Mouse (Mus musculus): ENCODE measurements around the gene Cenpk.
"Not testable (repeated sequence)": the region's sequence is repeated elsewhere in the genome, so short reads cannot be mapped to it uniquely, and the experiment has no call there.

Gene Cenpk

DNA sequence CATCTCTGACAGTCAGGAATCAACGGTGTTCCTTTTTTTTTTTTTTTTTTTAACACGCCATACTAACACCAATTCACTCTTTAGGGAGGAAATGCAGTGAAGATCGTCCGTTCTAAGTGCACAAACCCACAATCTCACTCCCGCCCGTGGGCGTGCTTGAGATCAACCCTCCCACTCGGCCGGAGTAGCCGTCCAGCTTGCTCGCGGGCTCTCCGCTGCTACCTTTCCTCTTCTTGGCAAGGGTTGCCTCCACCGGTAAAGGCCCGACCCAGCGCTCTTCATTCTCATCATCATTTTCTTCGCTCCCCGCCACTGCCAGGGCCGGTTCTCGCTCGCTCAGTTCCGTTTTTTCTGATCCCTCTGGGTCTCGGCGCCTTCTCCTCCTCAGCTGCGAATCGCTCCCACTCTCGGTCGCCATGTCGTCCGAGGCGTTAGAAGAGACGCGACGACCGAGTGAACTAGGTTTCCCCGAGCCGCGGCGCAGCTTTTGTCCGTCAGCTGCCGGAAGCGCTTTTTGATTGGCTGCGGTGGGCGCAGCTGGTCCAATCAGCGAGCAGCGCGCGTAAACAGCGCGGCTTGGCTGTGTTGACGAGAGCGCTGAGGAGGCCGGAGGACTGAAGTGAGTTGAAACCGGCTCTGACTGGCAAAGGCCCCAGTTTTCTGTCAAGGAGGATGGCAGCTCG lies at the start of gene Cenpk, which contains the start of gene Ppwd1:
TSS of gene Cenpk (plus strand) at position 228 of the 683 bp plus-strand sequence.
TSS of gene Ppwd1 (minus strand) at position 460 of the 683 bp plus-strand sequence.
- peak; percentile 88 for DNase-seq (ENCODE audit: extremely low spot score, low read depth, low spot score)

DNA sequence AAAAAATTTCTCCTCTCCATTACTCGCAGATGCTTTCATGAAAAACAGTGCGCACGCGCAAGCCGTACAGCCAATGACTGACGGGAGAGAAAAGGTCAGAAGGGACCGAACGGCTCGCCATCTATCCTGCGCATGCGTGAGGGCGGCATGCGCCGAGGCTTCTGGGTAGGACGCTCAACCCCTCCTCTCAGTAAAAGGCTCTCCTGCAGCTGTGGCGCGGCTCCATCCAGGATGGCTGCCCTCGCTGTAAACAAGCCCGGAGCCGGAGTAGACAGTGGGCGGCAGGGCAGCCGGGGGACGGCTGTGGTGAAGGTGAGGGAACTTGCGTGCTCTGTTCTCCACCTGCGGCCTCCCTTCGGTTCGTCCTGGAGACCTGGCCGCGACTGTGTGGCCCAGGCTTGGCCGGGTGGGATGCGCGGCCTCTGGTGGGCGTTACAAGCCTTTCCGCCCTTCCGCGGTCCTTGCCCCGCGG lies 49.7 kb upstream of the Cenpk start, which contains the start of gene Trim23:
TSS of gene Trim23 (plus strand) at position 148 of the 472 bp plus-strand sequence.
- peak; percentile 99 for DNase-seq (ENCODE audit: extremely low spot score, low read depth, low spot score)

DNA sequence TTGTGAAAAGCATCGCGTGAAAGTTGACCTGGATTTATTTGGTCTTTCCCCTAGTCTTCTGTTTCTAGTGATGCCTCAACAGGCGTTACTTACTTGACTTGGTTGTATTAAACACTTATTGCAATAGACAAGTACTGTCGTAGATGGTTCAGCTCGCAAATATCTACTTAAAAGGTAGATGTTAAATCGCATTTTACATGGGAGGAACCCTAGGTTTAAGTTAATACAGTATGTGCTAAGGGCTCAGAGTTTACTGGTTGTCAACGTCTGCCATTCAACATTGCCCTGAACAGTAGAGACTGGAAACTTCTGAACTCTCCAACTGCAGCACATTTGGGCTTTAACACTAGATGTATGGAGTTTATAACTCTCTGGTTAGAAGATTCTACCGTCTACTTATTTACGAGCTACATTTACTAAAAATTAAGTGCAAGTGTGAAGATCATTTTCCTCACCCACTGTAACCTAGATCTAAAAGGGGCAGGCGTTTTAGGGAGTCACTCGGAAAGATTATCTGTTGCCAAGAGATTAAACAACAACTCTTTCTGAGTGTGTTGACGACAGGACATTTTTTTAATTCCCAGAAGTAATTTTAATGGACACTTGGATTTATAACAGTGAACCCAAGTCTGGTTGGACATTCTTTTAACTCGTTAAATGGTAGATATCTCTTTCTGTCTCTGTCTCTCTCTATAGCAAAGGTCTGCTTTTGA lies 49.1 kb upstream of the Cenpk start:
- DNase-seq (ENCODE audit: extremely low spot score, low read depth, low spot score): peak; percentile 3

DNA sequence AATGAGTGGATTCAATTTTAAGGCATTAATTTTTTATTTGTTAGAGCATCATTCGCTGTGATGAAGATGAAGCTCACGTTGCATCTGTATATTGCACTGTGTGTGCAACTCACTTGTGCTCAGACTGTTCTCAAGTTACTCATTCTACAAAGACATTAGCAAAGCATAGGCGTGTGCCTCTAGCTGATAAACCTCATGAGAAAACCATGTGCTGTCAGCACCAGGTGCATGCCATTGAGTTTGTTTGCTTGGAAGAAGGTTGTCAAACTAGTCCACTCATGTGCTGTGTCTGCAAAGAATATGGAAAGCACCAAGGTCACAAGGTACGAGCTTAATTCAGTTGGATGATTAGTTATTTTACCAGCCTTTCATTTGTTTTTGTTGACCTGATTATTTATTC lies 41.1 kb upstream of the Cenpk start:
- no peak for DNase-seq (ENCODE audit: extremely low spot score, low read depth, low spot score)

DNA sequence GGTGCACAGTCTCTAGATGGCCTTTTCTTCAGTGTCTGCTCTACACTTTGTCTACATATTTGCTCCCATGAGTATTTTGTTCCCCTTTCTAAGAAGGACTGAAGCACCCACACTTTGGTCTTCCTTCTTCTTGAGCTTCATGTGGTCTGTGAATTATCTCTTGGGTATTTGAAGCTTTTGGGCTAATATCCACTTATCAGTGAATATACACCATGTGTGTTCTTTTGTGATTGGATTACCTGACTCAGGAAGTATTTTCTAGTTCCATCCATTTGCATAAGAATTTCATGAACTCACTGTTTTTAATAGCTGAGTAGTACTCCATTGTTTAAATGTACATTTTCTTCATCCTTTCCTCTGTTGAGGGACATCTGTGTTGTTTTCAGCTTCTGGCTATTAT lies 32.5 kb upstream of the Cenpk start:
- DNase-seq (ENCODE audit: extremely low spot score, low read depth, low spot score): not testable (repeated sequence)

DNA sequence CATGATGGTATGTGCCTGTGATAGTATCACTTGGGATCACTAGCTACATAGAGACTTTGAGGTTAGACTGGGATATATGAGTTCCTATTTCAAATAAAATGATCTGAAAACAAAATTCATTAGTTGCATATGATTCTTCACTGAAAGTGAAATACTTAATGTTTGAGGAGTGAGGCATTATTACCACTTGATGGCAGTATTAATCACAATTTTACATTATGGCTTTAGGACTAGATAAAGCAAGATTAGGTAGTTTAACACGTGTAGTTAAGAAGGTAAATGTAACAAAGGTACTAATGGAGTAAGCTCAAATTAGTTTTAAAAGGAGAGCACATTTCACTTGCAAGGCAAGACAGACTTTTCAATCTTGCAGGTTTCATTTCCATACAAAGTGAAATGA lies 24.1 kb upstream of the Cenpk start:
- DNase-seq (ENCODE audit: extremely low spot score, low read depth, low spot score): no peak

DNA sequence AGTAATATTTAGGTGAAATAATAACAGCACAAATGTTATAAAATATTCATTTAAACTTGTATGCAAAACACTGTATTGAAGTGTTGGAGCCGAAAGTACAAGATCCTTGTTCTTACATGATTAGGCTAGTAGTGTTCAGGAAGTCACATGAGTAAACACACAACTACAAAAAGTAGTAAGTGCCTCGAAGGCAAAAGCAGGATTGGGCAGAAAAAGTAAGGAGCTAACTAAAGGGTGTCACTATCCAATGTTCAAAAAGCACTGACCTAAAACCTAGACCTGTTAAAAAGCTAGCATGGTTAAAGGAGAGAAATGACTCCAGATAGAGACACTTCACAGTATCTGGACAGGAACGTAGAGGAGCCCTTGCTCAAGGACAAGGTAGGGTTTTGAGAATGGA lies 933 bp upstream of the Cenpk start:
- no peak for DNase-seq (ENCODE audit: extremely low spot score, low read depth, low spot score)

DNA sequence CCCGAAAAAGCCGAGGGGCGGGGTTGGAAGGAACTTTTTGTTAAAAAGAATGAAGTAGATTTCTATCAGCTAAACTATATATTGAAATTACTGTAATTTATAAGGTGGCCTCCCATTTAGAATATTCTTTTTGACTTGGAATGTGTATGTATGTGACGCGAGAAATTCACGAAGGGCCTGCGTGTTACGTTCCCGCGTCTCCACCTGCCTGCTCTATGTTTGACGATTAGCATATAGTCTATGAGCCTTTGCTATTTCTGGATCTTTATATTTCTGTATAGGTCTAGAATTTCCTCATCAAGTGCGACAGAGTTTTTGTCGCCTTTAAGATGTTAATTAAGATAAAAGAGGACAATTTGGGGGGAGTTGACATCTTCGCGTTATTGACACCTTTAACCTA lies 770 bp downstream of the Cenpk start:
- no peak for DNase-seq (ENCODE audit: extremely low spot score, low read depth, low spot score)

DNA sequence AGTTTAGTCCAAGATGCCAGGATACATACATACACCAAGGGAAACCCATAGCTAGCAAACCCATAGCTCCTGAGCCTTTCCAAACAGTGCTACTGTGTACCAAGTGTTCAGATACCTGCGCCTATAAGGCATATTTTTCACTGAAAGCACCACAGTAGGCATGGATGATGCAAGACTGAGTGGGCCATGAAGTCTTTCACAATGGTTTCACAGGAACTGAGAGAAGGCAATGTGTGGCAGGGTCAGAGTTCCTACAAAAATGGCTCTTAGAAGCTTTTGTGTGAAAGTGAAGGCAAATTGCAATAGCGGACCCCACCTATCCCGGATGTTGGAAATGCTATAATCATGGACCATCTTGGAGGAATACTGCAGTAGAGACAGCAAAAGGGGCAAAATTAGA lies 30.6 kb downstream of the Cenpk start:
- no peak for DNase-seq (ENCODE audit: extremely low spot score, low read depth, low spot score)

DNA sequence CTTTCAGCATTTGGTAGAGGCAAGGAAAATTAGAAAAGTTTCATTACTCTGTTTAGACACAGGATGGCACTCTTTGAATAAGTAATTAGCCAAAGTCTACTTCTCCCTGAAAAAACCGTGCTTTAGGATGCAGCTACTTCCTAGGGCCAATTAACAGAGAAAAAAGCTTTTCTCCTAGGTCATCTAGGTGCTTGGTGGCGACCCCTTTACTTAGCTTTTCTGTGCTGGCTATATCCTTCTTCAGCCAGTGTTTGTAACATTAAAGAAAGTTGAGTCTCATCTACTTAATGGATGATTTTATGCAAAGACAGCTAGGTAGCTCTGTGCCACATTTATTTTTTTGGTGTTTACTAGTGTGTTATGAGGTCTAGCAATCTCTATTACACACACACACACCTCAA lies 56.6 kb downstream of the Cenpk start:
- DNase-seq (ENCODE audit: extremely low spot score, low read depth, low spot score): peak; percentile 20

DNA sequence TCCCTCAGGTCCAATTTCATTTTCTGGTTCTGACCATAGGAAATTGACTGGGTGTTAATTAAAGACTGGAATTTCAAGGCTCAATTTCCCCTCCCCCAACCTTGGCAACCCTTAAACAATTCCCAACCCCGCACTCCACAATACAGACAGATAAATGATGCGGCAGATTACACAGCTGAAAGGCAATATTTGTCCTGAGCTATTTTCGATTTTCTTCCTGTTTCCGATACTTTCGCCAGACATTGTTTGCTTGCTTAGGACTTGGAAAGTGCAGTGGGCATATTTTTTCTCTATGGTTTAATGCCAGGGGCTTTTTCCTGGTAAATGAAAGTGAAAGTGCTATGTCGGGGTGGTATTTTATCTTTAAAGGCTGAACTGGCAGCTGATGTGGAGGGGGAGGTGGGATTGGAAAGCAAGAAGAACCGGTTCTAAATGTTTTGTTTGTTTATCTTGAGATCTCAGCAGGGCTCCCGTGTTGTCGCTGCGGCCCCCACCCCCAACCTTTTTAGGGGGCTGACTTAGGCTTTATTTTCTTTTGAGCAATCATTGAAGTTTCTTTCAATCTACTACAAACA lies 57.4 kb downstream of the Cenpk start:
- DNase-seq (ENCODE audit: extremely low spot score, low read depth, low spot score): no peak

DNA sequence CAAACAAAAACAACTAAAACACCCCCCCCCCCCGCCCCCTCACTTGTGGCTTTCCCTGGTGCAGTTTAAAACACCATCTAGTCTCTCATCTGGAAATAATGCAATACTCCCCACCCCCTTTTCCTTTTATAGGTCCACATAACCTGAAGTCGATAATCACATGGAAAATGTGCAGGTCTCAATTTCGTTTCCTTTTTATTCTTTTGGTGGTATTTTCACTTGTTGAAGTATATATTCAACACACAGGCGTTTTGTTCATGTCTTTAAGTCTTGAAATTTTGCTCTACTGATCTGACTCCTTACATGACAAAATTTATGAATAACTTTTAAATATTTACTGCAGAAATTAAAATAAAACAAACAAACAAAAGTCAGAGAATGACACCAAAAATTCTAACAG lies 57.9 kb downstream of the Cenpk start:
- peak; percentile 16 for DNase-seq (ENCODE audit: extremely low spot score, low read depth, low spot score)

DNA sequence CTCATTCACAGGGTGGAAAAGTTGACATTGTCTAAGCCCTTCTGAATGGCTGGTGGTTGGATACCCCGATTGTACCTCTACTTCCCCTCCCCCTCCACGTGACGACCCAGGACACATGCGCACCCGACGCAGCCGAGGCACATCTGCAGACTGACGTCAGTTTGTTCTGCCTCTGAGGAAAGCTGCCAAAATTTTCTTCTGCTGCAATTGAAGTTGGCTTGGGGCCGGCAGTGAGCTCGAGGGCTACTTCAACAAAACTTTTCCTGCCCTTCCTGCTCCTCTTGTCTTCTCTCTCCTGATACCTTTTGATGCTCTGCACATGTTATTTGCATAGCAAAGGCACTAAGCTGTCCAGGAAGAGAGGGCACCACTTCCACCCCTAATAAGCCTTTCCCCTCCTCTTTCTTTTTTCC lies 58.5 kb downstream of the Cenpk start:
- DNase-seq (ENCODE audit: extremely low spot score, low read depth, low spot score): peak; percentile 77

DNA sequence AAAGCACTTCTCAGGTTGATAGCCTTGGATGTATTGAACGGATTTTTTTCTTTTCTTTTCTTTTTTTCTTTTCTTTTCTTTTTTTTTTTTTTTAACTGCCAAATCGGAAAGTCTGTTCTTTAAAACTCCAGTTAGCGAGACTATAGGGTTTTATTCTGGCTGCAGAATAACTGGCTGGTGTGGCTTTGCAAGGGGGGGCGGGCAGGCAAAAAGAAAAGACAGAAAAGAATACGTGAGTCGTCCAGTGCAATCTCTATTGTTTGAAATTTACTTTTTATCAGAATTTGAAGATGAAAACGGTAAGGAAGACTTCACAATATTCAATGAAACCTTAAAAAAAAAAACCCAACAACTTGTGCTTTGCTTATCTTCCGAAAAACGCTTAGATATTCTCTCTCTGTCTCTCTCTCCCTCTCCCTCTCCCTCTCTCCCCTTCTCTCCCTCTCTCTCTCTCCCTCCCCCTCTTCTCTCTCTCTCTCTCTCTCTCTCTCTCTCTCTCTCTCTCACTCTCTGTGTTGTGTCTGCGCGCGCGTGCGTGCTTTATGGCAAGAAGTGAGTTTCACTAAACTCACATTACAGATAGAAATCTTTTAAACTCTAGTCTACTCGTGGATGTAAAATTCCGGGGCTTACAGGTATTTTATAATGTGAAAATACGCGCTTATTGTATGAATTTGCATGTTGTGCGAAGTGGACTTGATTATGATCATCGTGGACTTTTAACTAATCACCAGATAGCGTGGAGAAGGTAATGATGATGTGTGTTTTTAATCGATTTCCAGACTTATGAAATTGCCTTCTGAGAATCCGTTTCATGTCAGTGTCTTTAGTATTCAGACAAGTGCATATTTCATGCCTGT lies 59.2 kb downstream of the Cenpk start, which contains the start of gene Adamts6:
TSS of gene Adamts6 (plus strand) at position 470 of the 860 bp plus-strand sequence.
- peak; percentile 14 for DNase-seq (ENCODE audit: extremely low spot score, low read depth, low spot score)

DNA sequence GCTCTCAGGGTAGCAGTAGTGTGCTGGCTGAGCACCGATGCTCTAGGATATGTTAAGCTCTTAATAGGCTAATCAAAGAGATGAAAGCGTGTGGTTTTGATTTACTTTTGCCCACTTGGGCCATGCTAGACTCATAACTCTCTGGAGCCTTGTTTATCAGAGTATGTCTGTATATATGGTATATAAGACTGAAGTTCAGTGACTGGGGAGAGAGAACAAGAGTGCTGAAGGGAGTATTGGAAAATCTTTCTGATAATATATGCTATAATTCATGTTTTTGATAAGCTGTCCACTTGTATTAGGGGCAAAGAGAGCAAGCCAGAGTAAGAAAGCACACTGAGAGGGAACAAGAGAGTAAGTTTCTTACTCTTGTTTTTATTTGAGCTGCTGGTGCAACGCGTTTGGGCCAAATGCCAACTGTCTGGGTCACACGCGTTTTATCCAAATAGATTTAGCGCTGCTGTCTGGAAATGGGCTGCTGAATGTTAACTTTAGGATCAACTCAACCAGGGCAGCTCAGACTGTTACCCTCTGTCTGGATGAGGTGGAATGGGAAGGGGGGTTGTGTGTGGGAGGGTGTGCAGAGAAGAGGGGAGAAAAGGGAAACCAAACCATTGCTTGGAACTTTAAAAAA lies 59.9 kb downstream of the Cenpk start:
- DNase-seq (ENCODE audit: extremely low spot score, low read depth, low spot score): peak; percentile 52

DNA sequence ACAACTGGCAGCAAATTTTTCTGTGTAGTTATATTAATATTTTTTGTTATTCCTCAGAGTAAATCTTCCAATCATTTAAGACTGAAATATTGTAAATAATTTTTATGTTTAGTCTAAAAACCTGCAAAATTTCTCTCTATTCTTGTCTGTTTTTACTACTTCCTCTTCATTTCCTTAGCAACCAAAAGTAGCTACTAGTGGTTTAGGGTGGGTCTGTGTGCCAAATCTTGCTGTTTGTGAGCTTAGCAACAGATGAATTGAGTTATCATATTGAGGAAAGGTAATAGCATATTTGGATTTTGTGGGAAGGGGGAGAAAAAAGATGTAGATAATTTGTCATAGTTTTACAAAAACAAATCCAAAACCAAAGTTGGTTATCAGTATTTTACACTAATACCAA lies 60.8 kb downstream of the Cenpk start:
- DNase-seq (ENCODE audit: extremely low spot score, low read depth, low spot score): no peak

DNA sequence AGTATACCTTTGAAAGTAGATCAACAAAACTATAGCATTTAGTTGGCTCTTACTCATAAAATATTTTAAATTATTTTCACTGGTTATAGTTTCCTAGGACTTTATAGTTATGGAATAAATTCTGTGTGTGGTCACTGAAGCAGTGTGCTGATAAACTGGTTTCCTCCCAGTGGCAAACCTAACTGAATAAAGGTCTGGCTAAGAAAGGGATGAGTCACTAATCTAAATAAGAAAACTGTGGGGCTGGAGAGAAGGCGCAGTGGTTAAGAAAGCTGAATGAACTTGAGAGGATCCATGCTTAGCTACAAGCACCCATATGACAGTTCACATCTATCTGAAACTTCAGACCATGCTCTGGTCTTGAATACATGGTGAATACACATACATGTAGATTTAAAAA lies 67.1 kb downstream of the Cenpk start:
- DNase-seq (ENCODE audit: extremely low spot score, low read depth, low spot score): no peak

Data from hindlimb bud, embryonic 11.5 days (tissue).